Mouse (Mus musculus): Measurements from ENCODE around the gene Bmp10. TPM values are rescaled to one million over a fixed set of nuclear protein-coding genes. Genes with fewer than 3 reads are reported as not detected.

Bmp10 gene
- polyA plus RNA-seq (2017; shearing (Covaris generic)): not detected

GRCm38 (mm10) chr6:87428487-87429044 lies at the start of gene Bmp10:
Gene Bmp10, plus strand, starts transcription at chr6:87428994.

GRCm38 (mm10) chr6:87388877-87389276 lies 39.9 kb upstream of the Bmp10 start, which contains the start of gene Gkn3:
Gene Gkn3, minus strand, starts transcription at chr6:87388935.

Other genes with a start within 250 kb of the Bmp10 start
- gene Antxr1, start 93.2 kb upstream of the Bmp10 start, polyA plus RNA-seq (2017; shearing (Covaris generic)): 0.17 TPM
- gene Gkn1, start 78.1 kb upstream of the Bmp10 start, polyA plus RNA-seq (2017; shearing (Covaris generic)): not detected
- not detected for gene Gkn2, start 55.6 kb upstream of the Bmp10 start, polyA plus RNA-seq (2017; shearing (Covaris generic))
- gene Gkn3, start 40.1 kb upstream of the Bmp10 start, polyA plus RNA-seq (2017; shearing (Covaris generic)): not detected
- 162 TPM for gene Arhgap25, start 104.3 kb downstream of the Bmp10 start, polyA plus RNA-seq (2017; shearing (Covaris generic))
- 0.11 TPM for gene Prokr1, start 161.7 kb downstream of the Bmp10 start, polyA plus RNA-seq (2017; shearing (Covaris generic))
- 9.9 TPM for gene Aplf, start 243.2 kb downstream of the Bmp10 start, polyA plus RNA-seq (2017; shearing (Covaris generic))